13 mouse cellular contexts compared by ENCODE assay signal in the genomic region with DNA sequence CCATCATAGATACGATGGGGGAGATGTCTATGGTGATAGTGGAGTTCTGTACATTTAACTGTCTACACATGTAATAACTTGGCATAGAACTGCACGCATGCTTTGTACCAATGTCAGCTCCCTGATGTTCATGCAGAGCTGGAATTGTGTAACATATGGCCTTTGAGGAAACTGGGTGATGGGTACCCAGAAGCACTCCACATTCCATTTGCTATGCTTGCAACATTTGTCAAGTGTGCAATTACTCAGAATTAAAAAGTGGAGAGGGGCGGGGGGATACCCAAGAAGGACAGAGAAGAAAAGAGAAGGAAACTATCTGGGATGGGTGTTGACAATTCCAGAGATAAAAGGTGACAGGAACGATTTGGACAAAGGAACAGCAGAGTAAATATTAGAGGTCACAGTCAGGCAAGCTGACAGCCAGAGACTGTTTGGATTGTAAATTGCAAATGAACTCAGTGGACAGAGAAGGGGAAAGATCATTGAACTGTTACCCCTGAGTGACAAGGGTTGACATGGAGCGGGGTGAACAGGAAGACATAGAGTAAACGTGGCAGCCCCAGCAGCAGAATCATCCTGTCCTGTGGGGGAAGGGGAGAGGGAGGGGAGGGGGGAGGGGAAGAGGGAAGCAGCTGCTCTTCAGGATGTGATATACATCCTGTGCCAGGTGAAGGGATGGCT.
DNase-seq lines count a peak whose midpoint lies in the region; ATAC-seq and TF ChIP-seq lines count a peak whose summit lies in the region.
"Had no signal": no experiment of that assay in that cellular context is flagged by ENCODE, and none has a peak within 500 bp of the region (broad histone marks: within the 10 kb centered on the region; RNA-seq: fewer than 3 reads in every experiment).

No protein-coding gene starts in this region.

- TF ChIP-seq POLR2A in lung, adult 2 months (IDR thresholded peaks at IDR 0.05; ENCODE audit: borderline replicate concordance, extremely low read depth, low read depth, low read length), result no peak

- no peak overlapping the region for H3K4me3 ChIP-seq in lung, embryonic 16.5 days (ENCODE audit: low read length)
- H3K4me3 ChIP-seq in lung, adult 2 months (replicated peaks; ENCODE audit: extremely low read depth, low read depth, low read length), result no peak overlapping the region
- no peak overlapping the region for H3K4me3 ChIP-seq in liver, embryonic 16.5 days (ENCODE audit: low read depth, low read length)
- H3K4me3 ChIP-seq: forebrain, embryonic 13.5 days; limb, embryonic 10.5 days had no signal

- H3K27ac ChIP-seq in lung, embryonic 16.5 days (ENCODE audit: low read length), result no peak overlapping the region
- peak overlapping the region; percentile 10; the same call in 1 of the 2 replicates for H3K27ac ChIP-seq in liver, embryonic 16.5 days (ENCODE audit: low read length)
- H3K27ac ChIP-seq: forebrain, embryonic 13.5 days; limb, embryonic 10.5 days had no signal

- peaks cover 9% of the 10 kb centered on the region for H3K4me1 ChIP-seq in lung, embryonic 16.5 days (replicated peaks; ENCODE audit: control insufficient read depth, insufficient read depth, low read length)
- peaks cover 5% of the 10 kb centered on the region; the same call in 1 of the 2 replicates for H3K4me1 ChIP-seq in lung, adult 2 months (ENCODE audit: control insufficient read depth, insufficient read depth, low read length)
- peaks cover 7% of the 10 kb centered on the region for H3K4me1 ChIP-seq in liver, embryonic 16.5 days (ENCODE audit: control insufficient read depth, low read depth, low read length)

- peak; percentile 54 for DNase-seq in embryo, embryonic 10 days (ENCODE audit: low spot score)
- no peak for DNase-seq in embryo, embryonic 11 days
- DNase-seq in lung, adult 2 months, result no peak
- peak; percentile 25 for DNase-seq in thymus, postnatal 4 days
- no peak for DNase-seq in cerebellum, postnatal 25 days
- no peak for DNase-seq in ovary, postnatal 10 days (ENCODE audit: low spot score)
- DNase-seq: cerebellum, postnatal 36 days; kidney, postnatal 4 days had no signal

- no peak overlapping the region for H3K4me2 ChIP-seq in lung, embryonic 16.5 days (ENCODE audit: low read depth, low read length)
- H3K4me2 ChIP-seq in liver, embryonic 16.5 days (ENCODE audit: low read depth, low read length), result no peak overlapping the region
- H3K4me2 ChIP-seq: forebrain, embryonic 13.5 days had no signal

- TF ChIP-seq CTCF in lung, adult 2 months (IDR thresholded peaks at IDR 0.05; ENCODE audit: insufficient read depth, low read length), result no peak

- H3K27me3 ChIP-seq in lung, embryonic 16.5 days (ENCODE audit: control insufficient read depth, insufficient read depth, low read depth, low read length), result no peaks in the 10 kb centered on the region
- no peaks in the 10 kb centered on the region for H3K27me3 ChIP-seq in liver, embryonic 16.5 days (ENCODE audit: control insufficient read depth, insufficient read depth, low read depth, low read length)
- H3K27me3 ChIP-seq: forebrain, embryonic 13.5 days had no signal

- WGBS in lung, embryonic 16.5 days, result 20% methylated on average over 6 of the region's 6 CpGs
- WGBS in lung, adult 2 months, result 25% methylated on average over 6 of the region's 6 CpGs
- 20% methylated on average over 6 of the region's 6 CpGs for WGBS in liver, embryonic 16.5 days (ENCODE audit: insufficient replicate concordance)

- ATAC-seq in lung, embryonic 16.5 days (ENCODE audit: low read depth), result peak; percentile 31; the same call in 1 of the 2 replicates
- ATAC-seq in liver, embryonic 16.5 days (ENCODE audit: low read depth), result peak; percentile 89
- ATAC-seq: forebrain, embryonic 13.5 days; intestine, embryonic 16.5 days had no signal

- no peaks in the 10 kb centered on the region for H3K36me3 ChIP-seq in lung, embryonic 16.5 days (ENCODE audit: control insufficient read depth, insufficient read depth, low read length)
- H3K36me3 ChIP-seq in liver, embryonic 16.5 days (ENCODE audit: control insufficient read depth, insufficient read depth), result no peaks in the 10 kb centered on the region
- H3K36me3 ChIP-seq: limb, embryonic 10.5 days had no signal

- H3K9me3 ChIP-seq in lung, embryonic 16.5 days (ENCODE audit: control insufficient read depth, low read length), result no peaks in the 10 kb centered on the region
- no peaks in the 10 kb centered on the region for H3K9me3 ChIP-seq in liver, embryonic 16.5 days (replicated peaks; ENCODE audit: control insufficient read depth, low read length)
- H3K9me3 ChIP-seq: limb, embryonic 10.5 days had no signal

- no peak overlapping the region for H3K9ac ChIP-seq in lung, embryonic 16.5 days (ENCODE audit: low read length)
- H3K9ac ChIP-seq in liver, embryonic 16.5 days (ENCODE audit: low read depth, low read length), result no peak overlapping the region
- H3K9ac ChIP-seq: forebrain, embryonic 13.5 days had no signal

Comparison
In these comparisons a context has a peak if more than half of its experiments do, and no peak if none do; other contexts are left out.
1. DNase-seq: peak in embryo, embryonic 10 days (single experiment) and thymus, postnatal 4 days (single experiment); none in embryo, embryonic 11 days (single experiment), lung, adult 2 months (single experiment), cerebellum, postnatal 25 days (0 of 2) and ovary, postnatal 10 days (single experiment).